Mouse (Mus musculus) heart, embryonic 12.5 days (tissue): ENCODE measurements at regions not wholly inside any gene's neighbourhood (a gene's known extent, or its start where the extent isn't known, plus 50 kb on each side); places are given as distances from the start of the nearest gene placed in this dataset.

Source experiments
- ATAC-seq: fragments of 200-750 bp; cut with Nextera tagmentation; 2 replicates; pipeline ENCODE4 v1.8.0; 2017; ENCODE audit warnings: moderate TSS enrichment, moderate library complexity; ENCODE audit not compliant: insufficient number of reproducible peaks, low FRiP score
- H3K27ac ChIP-seq: fragments of 300-500 bp; sonication (generic); 2 replicates; pipeline ENCODE4 v1.5.1; 2016; ENCODE audit warnings: mild to moderate bottlenecking, moderate library complexity; ENCODE audit not compliant: poor library complexity, severe bottlenecking
- H3K27me3 ChIP-seq: fragments of 300-500 bp; sonication (generic); replicated peaks from 2 replicates; pipeline ENCODE4 v1.6.1; 2016; ENCODE audit warnings: mild to moderate bottlenecking, moderate library complexity
- H3K36me3 ChIP-seq: fragments of 300-500 bp; sonication (generic); 2 replicates; pipeline ENCODE4 v1.6.1; 2016; ENCODE audit warnings: mild to moderate bottlenecking, moderate library complexity
- H3K4me1 ChIP-seq: fragments of 300-500 bp; sonication (generic); replicated peaks from 2 replicates; pipeline ENCODE4 v1.6.1; 2016; ENCODE audit warnings: mild to moderate bottlenecking
- H3K4me2 ChIP-seq: fragments of 300-500 bp; sonication (generic); 2 replicates; pipeline ENCODE4 v1.6.1; 2016; ENCODE audit warnings: mild to moderate bottlenecking, moderate library complexity
- H3K4me3 ChIP-seq: fragments of 300-500 bp; sonication (generic); 2 replicates; pipeline ENCODE4 v1.5.1; 2016; ENCODE audit warnings: mild to moderate bottlenecking
- H3K9ac ChIP-seq: fragments of 300-500 bp; sonication (generic); 2 replicates; pipeline ENCODE4 v1.6.1; 2016; ENCODE audit warnings: mild to moderate bottlenecking, moderate library complexity
- H3K9me3 ChIP-seq: fragments of 300-500 bp; sonication (generic); replicated peaks from 2 replicates; pipeline ENCODE4 v1.6.1; 2016; ENCODE audit warnings: mild to moderate bottlenecking, moderate library complexity
- WGBS: fragments of 180-500 bp; shearing (Covaris S2); methylation state at CpG from one replicate; pipeline ENCODE4 v1.1.7; 2016; 5-methylcytosine and 5-hydroxymethylcytosine counted together

GRCm38 (mm10) chr2:169094011-169094754 is 138.8 kb upstream of the Zfp64 start:
- Histone ChIP-seq H3K4me1 (no peaks in the 10 kb centered on the region), H3K9ac (no peak overlapping the region), H3K9me3 (peaks cover 8% of the 10 kb centered on the region), H3K36me3 (no peaks in the 10 kb centered on the region), H3K4me2 (no peak overlapping the region), H3K27me3 (no peaks in the 10 kb centered on the region), H3K27ac (no peak overlapping the region), H3K4me3 (no peak overlapping the region)
- 83% methylated on average over 22 of the region's 22 CpGs for WGBS
- no peak for ATAC-seq

GRCm38 (mm10) chr2:169090256-169090655 is 134.9 kb upstream of the Zfp64 start:
- no peak for ATAC-seq
- Histone ChIP-seq H3K9ac (no peak overlapping the region), H3K27me3 (no peaks in the 10 kb centered on the region), H3K4me2 (no peak overlapping the region), H3K4me1 (no peaks in the 10 kb centered on the region), H3K4me3 (no peak overlapping the region), H3K9me3 (peaks cover 8% of the 10 kb centered on the region), H3K27ac (no peak overlapping the region), H3K36me3 (no peaks in the 10 kb centered on the region)
- whole genome bisulfite sequencing: 74% methylated on average over 3 of the region's 3 CpGs

GRCm38 (mm10) chr2:169088870-169089484 is 133.6 kb upstream of the Zfp64 start:
- 68% methylated on average over 16 of the region's 16 CpGs for WGBS
- H3K4me3 ChIP-seq: no peak overlapping the region
- H3K4me2 ChIP-seq: no peak overlapping the region
- no peaks in the 10 kb centered on the region for H3K36me3 ChIP-seq
- no peaks in the 10 kb centered on the region for H3K4me1 ChIP-seq
- H3K27me3 ChIP-seq: no peaks in the 10 kb centered on the region
- no peak overlapping the region for H3K9ac ChIP-seq
- no peak overlapping the region for H3K27ac ChIP-seq
- no peak for ATAC-seq
- H3K9me3 ChIP-seq: peaks cover 13% of the 10 kb centered on the region

- peaks cover 13% of the 10 kb centered on the region for H3K9me3 ChIP-seq
- no peak overlapping the region for H3K9ac ChIP-seq
- H3K27me3 ChIP-seq: no peaks in the 10 kb centered on the region
- no peak overlapping the region for H3K27ac ChIP-seq
- no peak for ATAC-seq
- 76% methylated on average over 10 of the region's 10 CpGs for WGBS
- no peak overlapping the region for H3K4me3 ChIP-seq
- H3K4me1 ChIP-seq: no peaks in the 10 kb centered on the region
- no peak overlapping the region for H3K4me2 ChIP-seq
- H3K36me3 ChIP-seq: no peaks in the 10 kb centered on the region
Observed at GRCm38 (mm10) chr2:169088301-169088700, 132.9 kb upstream of the Zfp64 start.

GRCm38 (mm10) chr2:169071267-169071666 is 115.9 kb upstream of the Zfp64 start:
- H3K4me3 ChIP-seq: no peak overlapping the region
- no peak overlapping the region for H3K9ac ChIP-seq
- H3K27me3 ChIP-seq: no peaks in the 10 kb centered on the region
- no peaks in the 10 kb centered on the region for H3K4me1 ChIP-seq
- H3K9me3 ChIP-seq: peaks cover 21% of the 10 kb centered on the region
- H3K27ac ChIP-seq: no peak overlapping the region
- H3K4me2 ChIP-seq: no peak overlapping the region
- no peak for ATAC-seq
- no peaks in the 10 kb centered on the region; the same call in 1 of the 2 replicates for H3K36me3 ChIP-seq

- Histone ChIP-seq H3K4me1 (peaks cover 8% of the 10 kb centered on the region; the same call in 1 of the 2 replicates), H3K27ac (no peak overlapping the region), H3K4me3 (no peak overlapping the region), H3K4me2 (no peak overlapping the region), H3K36me3 (no peaks in the 10 kb centered on the region), H3K9ac (no peak overlapping the region), H3K27me3 (peaks cover 12% of the 10 kb centered on the region; the same call in 1 of the 2 replicates), H3K9me3 (peaks cover 11% of the 10 kb centered on the region)
- WGBS: 90% methylated on average over 16 of the region's 16 CpGs
- no peak for ATAC-seq
Observed at GRCm38 (mm10) chr2:169065166-169065698, 109.8 kb upstream of the Zfp64 start.

- no peak overlapping the region for H3K27ac ChIP-seq
Observed at GRCm38 (mm10) chr2:169061520-169061919, 106.1 kb upstream of the Zfp64 start.

GRCm38 (mm10) chr2:169060495-169060894 is 105.1 kb upstream of the Zfp64 start:
- no peak overlapping the region for H3K9ac ChIP-seq
- WGBS: 48% methylated on average over 13 of the region's 13 CpGs
- no peak overlapping the region for H3K4me3 ChIP-seq
- peaks cover 13% of the 10 kb centered on the region for H3K9me3 ChIP-seq
- no peaks in the 10 kb centered on the region for H3K36me3 ChIP-seq
- H3K4me2 ChIP-seq: no peak overlapping the region
- H3K4me1 ChIP-seq: peaks cover 8% of the 10 kb centered on the region; the same call in 1 of the 2 replicates
- ATAC-seq: no peak
- H3K27me3 ChIP-seq: peaks cover 12% of the 10 kb centered on the region; the same call in 1 of the 2 replicates
- H3K27ac ChIP-seq: no peak overlapping the region

More at GRCm38 (mm10) chr2:169061520-169061919, 106.1 kb upstream of the Zfp64 start:
- Histone ChIP-seq H3K36me3 (no peaks in the 10 kb centered on the region), H3K27me3 (peaks cover 12% of the 10 kb centered on the region; the same call in 1 of the 2 replicates), H3K4me1 (peaks cover 8% of the 10 kb centered on the region; the same call in 1 of the 2 replicates), H3K9ac (0 out of 2 replicates have a peak overlapping the region, but pooled peaks have one; percentile 40), H3K4me2 (peak overlapping the region; percentile 35), H3K9me3 (peaks cover 11% of the 10 kb centered on the region), H3K4me3 (no peak overlapping the region)
- ATAC-seq: no peak
- WGBS: 10% methylated on average over 11 of the region's 11 CpGs

GRCm38 (mm10) chr2:169057831-169058230 is 102.4 kb upstream of the Zfp64 start:
- Histone ChIP-seq H3K4me3 (no peak overlapping the region), H3K4me1 (peaks cover 8% of the 10 kb centered on the region; the same call in 1 of the 2 replicates), H3K9me3 (peaks cover 19% of the 10 kb centered on the region), H3K9ac (no peak overlapping the region), H3K27me3 (peaks cover 6% of the 10 kb centered on the region; the same call in 1 of the 2 replicates), H3K4me2 (no peak overlapping the region), H3K36me3 (no peaks in the 10 kb centered on the region), H3K27ac (no peak overlapping the region)
- 66% methylated on average over 5 of the region's 5 CpGs for WGBS
- no peak for ATAC-seq

GRCm38 (mm10) chr2:169049947-169050346 is 94.6 kb upstream of the Zfp64 start:
- WGBS: 83% methylated on average over 14 of the region's 14 CpGs
- H3K36me3 ChIP-seq: no peaks in the 10 kb centered on the region
- no peaks in the 10 kb centered on the region for H3K4me1 ChIP-seq
- no peak overlapping the region for H3K4me2 ChIP-seq
- no peak overlapping the region for H3K9ac ChIP-seq
- no peak overlapping the region for H3K27ac ChIP-seq
- ATAC-seq: no peak
- H3K9me3 ChIP-seq: peaks cover 3% of the 10 kb centered on the region; the same call in 1 of the 2 replicates
- no peak overlapping the region for H3K4me3 ChIP-seq
- H3K27me3 ChIP-seq: no peaks in the 10 kb centered on the region

- no peak overlapping the region for H3K9ac ChIP-seq
- H3K27ac ChIP-seq: no peak overlapping the region
- no peak overlapping the region for H3K4me2 ChIP-seq
- no peaks in the 10 kb centered on the region for H3K27me3 ChIP-seq
- peaks cover 5% of the 10 kb centered on the region; the same call in 1 of the 2 replicates for H3K9me3 ChIP-seq
- WGBS: 76% methylated on average over 2 of the region's 2 CpGs
- H3K4me3 ChIP-seq: no peak overlapping the region
- H3K36me3 ChIP-seq: no peaks in the 10 kb centered on the region
- no peaks in the 10 kb centered on the region for H3K4me1 ChIP-seq
- no peak for ATAC-seq
Observed at GRCm38 (mm10) chr2:169041748-169042147, 86.4 kb upstream of the Zfp64 start.
